Mouse (Mus musculus) heart, postnatal 0 days (tissue): ENCODE results near the gene Dpp10. TPM values are rescaled to one million over a fixed set of nuclear protein-coding genes. Genes with fewer than 3 reads are reported as not detected.

Experiments
- ATAC-seq: fragments of 200-750 bp; cut with Nextera tagmentation; 2 replicates; pipeline ENCODE4 v1.8.0; 2017; ENCODE audit warnings: low read depth, moderate number of reproducible peaks, moderate library complexity; ENCODE audit not compliant: insufficient read depth
- DNase-seq: peaks from one replicate; pipeline ENCODE4 v3.0.0-alpha.2; 2016; ENCODE audit warnings: low spot score
- H3K27ac ChIP-seq: fragments of 300-500 bp; sonication (generic); 2 replicates; pipeline ENCODE4 v1.5.1; 2014; ENCODE audit warnings: low read depth, mild to moderate bottlenecking
- H3K27me3 ChIP-seq: fragments of 300-500 bp; sonication (generic); 2 replicates; pipeline ENCODE4 v1.6.1; 2014; ENCODE audit warnings: low read length, mixed read lengths; ENCODE audit not compliant: control insufficient read depth, insufficient read depth
- H3K36me3 ChIP-seq: fragments of 300-500 bp; sonication (generic); replicated peaks from 2 replicates; pipeline ENCODE4 v1.6.1; 2014; ENCODE audit warnings: low read length, mixed read lengths; ENCODE audit not compliant: control insufficient read depth, insufficient read depth
- H3K4me1 ChIP-seq: fragments of 300-500 bp; sonication (generic); 2 replicates; pipeline ENCODE4 v1.6.1; 2014; ENCODE audit warnings: antibody characterized with exemption; ENCODE audit not compliant: control insufficient read depth, insufficient read depth
- H3K4me2 ChIP-seq: fragments of 300-500 bp; sonication (generic); 2 replicates; pipeline ENCODE4 v1.6.1; 2014; ENCODE audit warnings: low read depth, mild to moderate bottlenecking, low read length, moderate library complexity
- H3K4me3 ChIP-seq: fragments of 300-500 bp; sonication (generic); 2 replicates; pipeline ENCODE4 v1.5.1; 2014; ENCODE audit warnings: low read depth, low read length
- H3K9ac ChIP-seq: fragments of 300-500 bp; sonication (generic); replicated peaks from 2 replicates; pipeline ENCODE4 v1.6.1; 2014; ENCODE audit warnings: low read depth, low read length, mixed read lengths
- H3K9me3 ChIP-seq: fragments of 300-500 bp; sonication (generic); replicated peaks from 2 replicates; pipeline ENCODE4 v1.6.1; 2016; ENCODE audit warnings: low read length; ENCODE audit not compliant: control insufficient read depth
- CTCF ChIP-seq: IDR thresholded peaks from 2 replicates; pipeline ENCODE4 v1.5.1; 2016; ENCODE audit warnings: antibody characterized with exemption, control low read depth, low read depth
- EP300 ChIP-seq: IDR thresholded peaks from 2 replicates; pipeline ENCODE4 v1.6.1; 2016; ENCODE audit warnings: antibody characterized with exemption, low read depth
- WGBS: fragments of 180-500 bp; shearing (Covaris S2); extraction: QIAGEN DNeasy Blood & Tissue Kit; methylation state at CpG from one replicate; pipeline ENCODE4 v1.1.7; 2014; 5-methylcytosine and 5-hydroxymethylcytosine counted together
- polyA plus RNA-seq: library from polyadenylated mRNA; unstranded; fragments of >200 nt; fragmentation: Nextera tagmentation; extraction: Ambion mirVana; gene quantifications from 2 replicates; pipeline ENCODE4 v1.2.1, GENCODE M21; 2015
- total RNA-seq: library from RNA; depleted of rRNA; stranded (reverse); fragments of >200 nt; gene quantifications from 2 replicates; pipeline ENCODE4 v1.2.3, GENCODE M21; 2014; ENCODE audit warnings: low replicate concordance

The Dpp10 gene
- total and polyA plus RNA-seq, 2 experiments from 2014 or later = not detected

DNA sequence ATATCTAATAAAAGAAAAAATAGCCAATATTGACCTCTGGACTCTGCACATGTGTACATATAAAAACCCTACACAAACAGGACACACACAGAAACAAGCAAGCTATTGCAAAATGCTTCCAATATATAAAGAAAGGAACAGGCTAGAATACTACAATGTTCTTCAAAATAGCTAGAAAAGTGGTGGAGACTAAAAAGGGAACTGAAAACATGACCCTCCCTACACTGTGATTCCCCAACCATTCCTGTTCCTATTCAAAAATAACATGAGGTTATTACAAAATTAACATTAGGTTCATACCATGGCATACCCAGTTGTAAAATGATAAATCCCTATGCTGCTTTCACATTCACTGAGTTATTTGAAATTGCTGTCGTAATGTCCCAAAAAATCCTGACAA, 125.8 kb downstream of the Dpp10 start:
- Histone ChIP-seq H3K27me3 (no peaks in the 10 kb centered on the region), H3K9ac (no peak overlapping the region), H3K4me1 (no peaks in the 10 kb centered on the region), H3K9me3 (no peaks in the 10 kb centered on the region), H3K36me3 (no peaks in the 10 kb centered on the region), H3K4me2 (no peak overlapping the region), H3K4me3 (no peak overlapping the region), H3K27ac (no peak overlapping the region)
- ATAC-seq (no peak), DNase-seq (no peak)
- no peak for TF ChIP-seq EP300
- TF ChIP-seq CTCF = no peak
- 75% methylated on average over 1 of the region's 1 CpGs for WGBS

DNA sequence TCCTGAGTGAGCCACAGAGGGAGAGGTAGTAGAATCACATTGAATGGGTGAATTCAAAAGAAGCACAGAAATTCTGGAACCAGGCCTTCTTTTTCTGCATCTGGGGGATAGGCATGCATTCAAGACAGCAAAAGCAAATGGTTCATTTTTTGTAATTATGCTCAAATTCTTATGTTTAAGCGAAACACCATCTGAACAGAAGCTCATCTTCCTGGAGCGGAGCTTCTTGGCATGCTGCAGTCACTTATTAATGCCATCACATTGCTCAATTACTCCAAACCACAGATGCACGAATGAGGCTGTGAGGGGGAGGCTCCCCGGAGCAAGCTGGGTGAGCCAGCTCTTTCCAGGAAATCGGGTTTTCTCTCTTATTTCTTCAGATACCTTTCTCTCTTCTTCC, 142.7 kb downstream of the Dpp10 start:
- Histone ChIP-seq H3K4me2 (no peak overlapping the region), H3K4me1 (no peaks in the 10 kb centered on the region), H3K4me3 (no peak overlapping the region), H3K27ac (no peak overlapping the region), H3K9ac (no peak overlapping the region), H3K27me3 (no peaks in the 10 kb centered on the region), H3K36me3 (no peaks in the 10 kb centered on the region), H3K9me3 (no peaks in the 10 kb centered on the region)
- no peak for ATAC-seq
- WGBS = 63% methylated on average over 5 of the region's 5 CpGs
- DNase-seq = no peak
- TF ChIP-seq EP300 (no peak), CTCF (no peak)

DNA sequence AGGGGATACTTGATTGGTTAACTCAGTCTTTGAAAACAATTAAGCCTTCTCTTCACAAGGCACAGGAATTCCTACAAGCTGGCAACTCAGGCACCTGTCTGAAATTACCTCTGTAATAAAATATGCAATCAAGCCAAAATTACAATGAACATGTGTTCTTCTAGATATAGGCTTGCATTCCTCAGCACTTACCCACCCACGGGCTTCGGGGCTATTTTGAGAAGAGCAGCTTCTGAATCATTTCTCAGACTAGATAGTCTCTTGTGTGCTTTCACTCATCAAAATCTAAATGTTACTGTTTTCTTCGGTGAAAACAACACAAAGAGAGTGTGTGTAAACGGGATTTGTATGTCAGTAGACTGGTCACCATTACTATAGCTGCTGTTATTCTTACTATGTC, 144.1 kb downstream of the Dpp10 start:
- H3K4me2 ChIP-seq = no peak overlapping the region
- no peak overlapping the region for H3K27ac ChIP-seq
- no peaks in the 10 kb centered on the region for H3K9me3 ChIP-seq
- TF ChIP-seq EP300 (no peak), CTCF (no peak)
- 48% methylated on average over 4 of the region's 4 CpGs for WGBS
- ATAC-seq = no peak
- no peak overlapping the region for H3K4me3 ChIP-seq
- no peaks in the 10 kb centered on the region for H3K4me1 ChIP-seq
- H3K36me3 ChIP-seq = no peaks in the 10 kb centered on the region
- H3K9ac ChIP-seq = no peak overlapping the region
- no peaks in the 10 kb centered on the region for H3K27me3 ChIP-seq
- DNase-seq = no peak

DNA sequence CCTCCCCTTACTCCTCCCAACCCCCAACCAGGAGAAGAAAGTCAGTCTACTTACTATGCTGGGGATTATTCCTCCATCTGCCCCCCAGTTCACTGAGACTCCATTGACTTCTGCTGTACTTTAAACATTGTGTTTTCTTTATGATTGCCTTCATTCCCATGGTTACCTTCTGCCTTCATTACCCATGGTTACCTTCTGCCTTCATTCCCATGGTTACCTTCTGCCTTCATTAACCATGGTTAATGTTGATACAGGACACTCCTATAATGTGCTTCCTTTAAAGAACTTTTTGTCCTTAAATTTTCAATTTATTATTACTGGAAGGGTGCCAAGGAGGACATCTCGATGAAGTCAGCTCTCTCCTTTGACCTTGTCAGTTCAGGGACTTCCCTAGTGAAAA, 158.1 kb downstream of the Dpp10 start:
- H3K4me2 ChIP-seq = no peak overlapping the region
- DNase-seq (no peak), ATAC-seq (no peak)
- 27% methylated on average over 1 of the region's 1 CpGs for WGBS
- H3K4me3 ChIP-seq = no peak overlapping the region
- no peaks in the 10 kb centered on the region for H3K27me3 ChIP-seq
- H3K27ac ChIP-seq = no peak overlapping the region
- no peak overlapping the region for H3K9ac ChIP-seq
- H3K9me3 ChIP-seq = no peaks in the 10 kb centered on the region; the same call in 1 of the 2 replicates
- no peaks in the 10 kb centered on the region for H3K4me1 ChIP-seq
- H3K36me3 ChIP-seq = no peaks in the 10 kb centered on the region
- TF ChIP-seq EP300 = no peak
- TF ChIP-seq CTCF = no peak

DNA sequence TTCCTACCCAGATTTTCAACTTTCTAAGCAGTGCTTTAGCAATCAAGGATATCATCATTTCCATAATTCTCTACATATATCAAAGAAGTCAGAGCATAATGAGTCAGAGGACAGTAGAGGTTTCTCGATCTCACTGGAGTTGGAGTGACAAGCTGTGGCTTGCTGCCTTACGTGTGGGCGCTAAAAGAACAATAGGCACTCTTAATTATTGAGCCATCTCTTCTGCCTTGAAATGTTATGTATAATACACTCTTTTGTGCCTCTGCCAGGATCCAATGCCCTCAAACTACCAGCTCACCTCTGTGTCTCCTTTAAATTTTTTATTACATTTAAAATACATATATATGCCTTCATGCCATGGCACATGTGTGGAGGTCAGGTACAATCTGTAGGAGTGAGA, 198.5 kb downstream of the Dpp10 start:
- H3K9me3 ChIP-seq = no peaks in the 10 kb centered on the region
- 72% methylated on average over 3 of the region's 3 CpGs for WGBS
- ATAC-seq (no peak), DNase-seq (no peak)
- no peaks in the 10 kb centered on the region for H3K4me1 ChIP-seq
- H3K27ac ChIP-seq = no peak overlapping the region
- H3K9ac ChIP-seq = no peak overlapping the region
- H3K4me2 ChIP-seq = no peak overlapping the region
- H3K27me3 ChIP-seq = no peaks in the 10 kb centered on the region
- H3K36me3 ChIP-seq = no peaks in the 10 kb centered on the region
- H3K4me3 ChIP-seq = no peak overlapping the region
- TF ChIP-seq EP300 = no peak
- no peak for TF ChIP-seq CTCF

DNA sequence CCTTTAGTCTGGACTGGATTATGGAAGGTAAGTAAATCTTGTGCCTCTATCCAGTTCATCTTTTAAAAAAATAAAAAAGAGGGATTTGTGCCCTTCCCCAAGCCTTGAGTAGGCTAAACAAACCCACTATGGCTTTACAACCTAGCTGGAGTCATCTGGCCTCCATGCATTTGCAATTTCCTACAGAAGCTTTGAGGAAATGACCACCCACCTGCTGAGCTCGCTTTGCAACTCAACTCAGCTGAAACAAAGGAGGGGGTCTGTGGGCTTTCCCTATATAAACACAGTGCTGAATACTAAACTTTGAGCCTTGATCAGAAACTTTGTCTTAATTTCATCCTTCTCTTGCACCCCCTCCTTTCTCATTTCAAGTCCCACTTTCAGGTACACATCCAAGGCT, 244.2 kb downstream of the Dpp10 start:
- Histone ChIP-seq H3K36me3 (no peaks in the 10 kb centered on the region), H3K27me3 (no peaks in the 10 kb centered on the region), H3K9me3 (no peaks in the 10 kb centered on the region), H3K9ac (no peak overlapping the region), H3K4me2 (no peak overlapping the region), H3K27ac (no peak overlapping the region), H3K4me1 (no peaks in the 10 kb centered on the region), H3K4me3 (no peak overlapping the region)
- no peak for DNase-seq
- 19% methylated on average over 1 of the region's 1 CpGs for WGBS
- TF ChIP-seq EP300 = no peak
- no peak for TF ChIP-seq CTCF
- ATAC-seq = no peak
